Mouse (Mus musculus): ENCODE data around the gene Stpg3. TPM values are rescaled to one million over a fixed set of nuclear protein-coding genes. Genes with fewer than 3 reads are reported as not detected.

Gene Stpg3
- total RNA-seq, 2 experiments from 2014 or later = 0.30 to 0.54 TPM

Other genes starting within 250 kb of the Stpg3 start
Only the 30 nearest of the 32 such genes appear.
- 70.4 and 82.4 TPM in 2 replicates for gene Mrpl41, start 239.5 kb downstream of the Stpg3 start, total RNA-seq (2015)
- 117 and 161 TPM in 2 replicates for gene Mrpl41, start 239.5 kb downstream of the Stpg3 start, total RNA-seq (2017)
- gene Pnpla7, start 238.6 kb downstream of the Stpg3 start, total RNA-seq (2015) = 28.4 and 28.7 TPM in 2 replicates
- gene Pnpla7, start 238.6 kb downstream of the Stpg3 start, total RNA-seq (2017) = 29.6 and 30.4 TPM in 2 replicates
- 4.0 and 7.8 TPM in 2 replicates for gene Nsmf, start 160.3 kb downstream of the Stpg3 start, total RNA-seq (2015)
- gene Nsmf, start 160.3 kb downstream of the Stpg3 start, total RNA-seq (2017) = 3.7 and 5.7 TPM in 2 replicates
- not detected in 2 replicates for gene Entpd8, start 134.3 kb downstream of the Stpg3 start, total RNA-seq (2015)
- not detected in 2 replicates for gene Entpd8, start 134.3 kb downstream of the Stpg3 start, total RNA-seq (2017)
- not detected in 2 replicates for gene Noxa1, start 119.5 kb downstream of the Stpg3 start, total RNA-seq (2015)
- not detected in 2 replicates for gene Noxa1, start 119.5 kb downstream of the Stpg3 start, total RNA-seq (2017)
- gene Nrarp, start 33.9 kb downstream of the Stpg3 start, total RNA-seq (2015) = 0.42 and 0.51 TPM in 2 replicates
- gene Nrarp, start 33.9 kb downstream of the Stpg3 start, total RNA-seq (2017) = 0.78 and 1.3 TPM in 2 replicates
- 11.4 and 12.5 TPM in 2 replicates for gene Tor4a, start 17.8 kb downstream of the Stpg3 start, total RNA-seq (2015)
- gene Tor4a, start 17.8 kb downstream of the Stpg3 start, total RNA-seq (2017) = 16.1 and 17.6 TPM in 2 replicates
- 23.7 and 28.9 TPM in 2 replicates for gene Nelfb, start 3.1 kb downstream of the Stpg3 start, total RNA-seq (2015)
- 35.8 and 38.7 TPM in 2 replicates for gene Nelfb, start 3.1 kb downstream of the Stpg3 start, total RNA-seq (2017)
- gene Fam166a, start 4.1 kb upstream of the Stpg3 start, total RNA-seq (2015) = not detected in 2 replicates
- gene Fam166a, start 4.1 kb upstream of the Stpg3 start, total RNA-seq (2017) = not detected in 2 replicates
- 435 and 440 TPM in 2 replicates for gene Tubb4b, start 10.1 kb upstream of the Stpg3 start, total RNA-seq (2015)
- gene Tubb4b, start 10.1 kb upstream of the Stpg3 start, total RNA-seq (2017) = 571 and 580 TPM in 2 replicates
- not detected in 2 replicates for gene Slc34a3, start 19.7 kb upstream of the Stpg3 start, total RNA-seq (2015)
- not detected in 2 replicates for gene Slc34a3, start 19.7 kb upstream of the Stpg3 start, total RNA-seq (2017)
- not detected in 2 replicates for gene Rnf224, start 22.1 kb upstream of the Stpg3 start, total RNA-seq (2015)
- gene Rnf224, start 22.1 kb upstream of the Stpg3 start, total RNA-seq (2017) = 0.25 TPM in 1 of 2 replicates, not detected in the other
- 0.69 TPM in 1 of 2 replicates, not detected in the other for gene Rnf208, start 27.6 kb upstream of the Stpg3 start, total RNA-seq (2015)
- 0.29 TPM in 1 of 2 replicates, not detected in the other for gene Rnf208, start 27.6 kb upstream of the Stpg3 start, total RNA-seq (2017)
- not detected in 2 replicates for gene Cysrt1, start 27.8 kb upstream of the Stpg3 start, total RNA-seq (2015)
- gene Cysrt1, start 27.8 kb upstream of the Stpg3 start, total RNA-seq (2017) = not detected in 2 replicates
- gene AL732309.1, start 32.2 kb upstream of the Stpg3 start, total RNA-seq (2015) = 3.9 and 5.0 TPM in 2 replicates
- 3.2 and 3.8 TPM in 2 replicates for gene AL732309.1, start 32.2 kb upstream of the Stpg3 start, total RNA-seq (2017)
- gene Tmem203, start 40.8 kb upstream of the Stpg3 start, total RNA-seq (2015) = 11.4 and 12.8 TPM in 2 replicates
- gene Tmem203, start 40.8 kb upstream of the Stpg3 start, total RNA-seq (2017) = 9.6 and 9.8 TPM in 2 replicates
- 7.9 and 13.3 TPM in 2 replicates for gene Tprn, start 48.0 kb upstream of the Stpg3 start, total RNA-seq (2015)
- 7.6 and 9.2 TPM in 2 replicates for gene Tprn, start 48.0 kb upstream of the Stpg3 start, total RNA-seq (2017)
- gene Ssna1, start 57.8 kb upstream of the Stpg3 start, total RNA-seq (2015) = 136 and 148 TPM in 2 replicates
- 71.3 and 92.7 TPM in 2 replicates for gene Ssna1, start 57.8 kb upstream of the Stpg3 start, total RNA-seq (2017)
- 28.3 and 34.4 TPM in 2 replicates for gene Anapc2, start 57.8 kb upstream of the Stpg3 start, total RNA-seq (2015)
- gene Anapc2, start 57.8 kb upstream of the Stpg3 start, total RNA-seq (2017) = 36.5 and 42.4 TPM in 2 replicates
- not detected in 2 replicates for gene Tmem210, start 73.5 kb upstream of the Stpg3 start, total RNA-seq (2015)
- gene Tmem210, start 73.5 kb upstream of the Stpg3 start, total RNA-seq (2017) = not detected in 2 replicates
- gene Lrrc26, start 75.3 kb upstream of the Stpg3 start, total RNA-seq (2015) = not detected in 2 replicates
- not detected in 2 replicates for gene Lrrc26, start 75.3 kb upstream of the Stpg3 start, total RNA-seq (2017)
- gene Grin1, start 104.5 kb upstream of the Stpg3 start, total RNA-seq (2015) = not detected in 2 replicates
- not detected in 2 replicates for gene Grin1, start 104.5 kb upstream of the Stpg3 start, total RNA-seq (2017)
- 19.1 and 23.4 TPM in 2 replicates for gene Man1b1, start 117.7 kb upstream of the Stpg3 start, total RNA-seq (2015)
- 42.5 and 52.1 TPM in 2 replicates for gene Man1b1, start 117.7 kb upstream of the Stpg3 start, total RNA-seq (2017)
- gene Dpp7, start 141.7 kb upstream of the Stpg3 start, total RNA-seq (2015) = 15.8 and 16.3 TPM in 2 replicates
- 19.1 and 32.9 TPM in 2 replicates for gene Dpp7, start 141.7 kb upstream of the Stpg3 start, total RNA-seq (2017)
- 42.2 and 60.4 TPM in 2 replicates for gene Uap1l1, start 151.0 kb upstream of the Stpg3 start, total RNA-seq (2015)
- 13.6 and 14.5 TPM in 2 replicates for gene Uap1l1, start 151.0 kb upstream of the Stpg3 start, total RNA-seq (2017)
- gene Sapcd2, start 157.7 kb upstream of the Stpg3 start, total RNA-seq (2015) = 6.0 and 10.8 TPM in 2 replicates
- gene Sapcd2, start 157.7 kb upstream of the Stpg3 start, total RNA-seq (2017) = 5.8 and 6.7 TPM in 2 replicates
- not detected in 2 replicates for gene Entpd2, start 181.2 kb upstream of the Stpg3 start, total RNA-seq (2015)
- not detected in 2 replicates for gene Entpd2, start 181.2 kb upstream of the Stpg3 start, total RNA-seq (2017)
- 1.5 TPM in 1 of 2 replicates, not detected in the other for gene Npdc1, start 184.7 kb upstream of the Stpg3 start, total RNA-seq (2015)
- 0.27 TPM in 1 of 2 replicates, not detected in the other for gene Npdc1, start 184.7 kb upstream of the Stpg3 start, total RNA-seq (2017)
- gene Fut7, start 208.6 kb upstream of the Stpg3 start, total RNA-seq (2015) = 11.1 and 12.5 TPM in 2 replicates
- gene Fut7, start 208.6 kb upstream of the Stpg3 start, total RNA-seq (2017) = 21.4 and 24.2 TPM in 2 replicates
- gene Abca2, start 214.1 kb upstream of the Stpg3 start, total RNA-seq (2015) = 66.7 and 70.5 TPM in 2 replicates
- gene Abca2, start 214.1 kb upstream of the Stpg3 start, total RNA-seq (2017) = 26.9 and 29.5 TPM in 2 replicates

All from megakaryocyte progenitor cell, adult 5-6 weeks (primary cell).